Mouse (Mus musculus): ENCODE measurements around the gene Nfix.

The Nfix gene

GRCm38 (mm10) chr8:84782680-84783079 lies 17.5 kb downstream of the Nfix start:
- DNase-seq (ENCODE audit: low read depth, low spot score) = no peak

GRCm38 (mm10) chr8:84781686-84782505 lies 18.2 kb downstream of the Nfix start:
- no peak for DNase-seq (ENCODE audit: low read depth, low spot score)

GRCm38 (mm10) chr8:84780949-84781680 lies 19.0 kb downstream of the Nfix start:
- no peak for DNase-seq (ENCODE audit: low read depth, low spot score)

DNA sequence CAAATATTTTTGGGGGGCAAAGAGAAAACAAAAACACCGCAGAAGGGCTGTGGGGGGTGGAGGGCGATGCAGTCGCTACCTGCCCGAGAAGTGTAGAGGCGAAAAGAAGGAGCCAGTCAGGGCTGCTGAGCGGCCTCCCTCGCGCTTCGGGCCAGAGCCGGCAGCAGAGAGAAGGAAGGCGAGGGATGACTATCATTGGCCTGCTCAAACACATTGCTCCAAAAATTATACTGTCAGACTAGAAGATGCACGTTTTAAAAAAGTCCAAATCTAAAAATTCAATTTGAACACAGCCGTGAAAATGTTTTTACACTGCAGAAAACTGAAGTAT lies 20.0 kb downstream of the Nfix start:
- DNase-seq (ENCODE audit: low read depth, low spot score) = no peak

DNA sequence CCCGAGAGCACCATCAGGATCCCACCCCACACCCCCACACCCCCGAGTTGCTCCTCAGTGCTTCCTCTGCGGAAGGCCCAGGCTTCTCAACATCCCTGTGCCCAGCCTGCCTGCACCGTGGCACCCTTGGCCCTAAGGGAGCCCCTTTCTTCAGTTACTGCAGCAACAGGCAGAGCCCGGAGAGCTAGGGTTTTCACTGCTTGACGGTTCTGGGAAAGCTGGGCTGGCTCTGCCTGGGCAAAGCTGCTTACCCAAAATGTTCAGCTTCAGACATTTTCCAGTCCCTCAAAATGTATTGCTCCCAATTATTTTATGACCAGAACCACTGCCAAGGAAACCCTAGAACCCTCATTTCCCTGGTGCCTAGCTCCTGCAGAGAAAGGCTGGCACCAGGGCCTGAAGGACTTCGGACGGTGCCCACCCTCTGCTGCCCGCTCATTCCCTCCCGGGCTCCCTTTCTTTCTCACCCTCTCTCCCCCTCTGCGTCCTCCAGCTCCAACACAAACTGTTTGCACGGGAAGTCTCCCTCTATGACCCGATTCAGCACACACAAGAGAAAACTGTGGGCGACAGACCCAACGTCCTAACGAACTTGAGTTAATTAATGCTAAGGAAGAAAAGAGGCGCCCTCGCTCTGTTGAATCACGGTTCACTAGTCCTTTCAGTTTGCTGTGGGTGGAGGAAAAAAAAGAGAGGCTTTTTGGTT lies 20.5 kb downstream of the Nfix start:
- no peak for DNase-seq (ENCODE audit: low read depth, low spot score)

DNA sequence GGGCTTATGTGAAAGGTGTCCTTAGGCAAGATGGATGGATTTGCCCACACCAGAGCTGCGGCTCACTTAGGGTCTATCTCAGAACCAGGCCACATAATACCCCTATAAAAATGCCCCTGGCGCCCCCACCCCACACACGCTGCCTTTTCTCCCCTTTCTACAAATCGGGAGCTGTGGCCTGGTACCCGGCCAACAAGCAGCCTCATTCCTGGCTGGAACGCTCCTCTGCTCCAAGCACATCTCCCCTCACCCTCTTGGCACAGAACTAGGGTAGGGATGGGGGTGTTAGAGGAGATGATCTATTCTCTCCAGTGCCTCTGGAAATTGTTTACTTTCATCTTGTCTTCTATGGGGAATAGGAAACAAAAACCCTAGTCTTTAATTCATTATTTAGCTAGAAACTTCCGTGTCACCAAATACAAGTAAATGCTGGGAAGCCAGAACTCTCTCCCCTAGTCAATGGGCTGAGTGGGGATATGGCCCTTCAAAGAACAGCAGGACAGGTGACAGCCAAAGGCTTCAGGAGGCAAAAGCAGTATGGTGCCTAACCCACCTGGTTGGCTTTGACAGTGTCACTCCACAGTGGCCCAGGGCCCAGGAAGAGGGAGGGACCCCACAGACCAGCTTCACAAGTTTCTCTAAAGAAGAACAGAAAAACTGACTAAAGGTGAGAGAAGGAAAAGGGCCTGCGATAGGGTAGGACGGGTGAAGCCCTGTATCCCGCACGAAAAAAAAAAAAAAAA lies 21.3 kb downstream of the Nfix start:
- DNase-seq (ENCODE audit: low read depth, low spot score) = no peak

- DNase-seq (ENCODE audit: low read depth, low spot score) = no peak
These were observed 22.1 kb downstream of the Nfix start for GRCm38 (mm10) chr8:84777899-84778637.

GRCm38 (mm10) chr8:84776569-84776968 lies 23.6 kb downstream of the Nfix start:
- peak; percentile 83 for DNase-seq (ENCODE audit: low read depth, low spot score)

DNA sequence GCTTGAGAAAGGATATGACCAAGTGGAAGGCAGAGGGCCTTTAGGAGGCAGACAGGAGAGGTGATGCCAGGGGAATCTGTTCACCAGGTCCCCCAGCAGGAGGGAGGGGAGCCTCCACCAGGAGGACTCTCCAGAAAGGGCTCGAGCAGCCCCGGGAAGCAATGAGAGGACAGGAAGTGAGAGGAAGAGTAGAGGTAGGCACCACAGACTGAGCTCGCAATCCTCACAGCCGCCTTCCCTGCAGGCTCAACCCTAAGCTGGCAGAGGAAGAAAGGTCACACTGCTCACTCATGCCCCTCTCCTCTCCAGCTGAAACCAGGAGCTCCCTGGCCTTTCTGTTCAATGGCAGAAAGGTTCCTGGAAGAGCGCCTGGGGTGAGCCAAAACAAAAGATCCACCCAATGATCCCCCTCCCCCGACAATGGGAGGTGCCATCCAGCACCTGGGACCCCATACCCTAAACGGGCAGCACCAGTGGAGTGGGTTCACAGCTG lies 24.5 kb downstream of the Nfix start:
- peak; percentile 51 for DNase-seq (ENCODE audit: low read depth, low spot score)

DNA sequence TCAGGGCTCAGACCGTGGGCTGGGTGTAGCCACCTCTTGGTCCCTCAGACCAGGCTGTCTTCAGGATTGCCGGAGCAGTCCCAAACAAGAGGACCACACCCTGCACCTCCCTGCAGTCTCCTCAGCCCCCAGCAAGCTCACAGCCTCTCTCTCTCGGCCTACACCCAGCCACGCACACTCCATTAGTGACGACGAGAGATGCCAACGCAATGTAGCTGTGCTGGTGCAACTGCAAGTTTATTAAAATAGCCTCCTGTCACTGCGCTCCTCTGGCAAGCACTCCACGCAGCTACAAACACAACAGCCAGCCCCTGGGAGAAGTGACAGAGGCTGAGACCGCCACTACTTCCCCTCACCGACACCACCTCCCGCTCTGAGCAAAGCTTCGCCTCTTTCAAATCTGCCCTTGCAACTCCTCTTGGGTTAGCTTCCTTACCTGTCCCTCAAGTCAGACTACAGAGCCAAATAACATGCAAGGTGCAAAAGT lies 25.0 kb downstream of the Nfix start:
- DNase-seq (ENCODE audit: low read depth, low spot score) = peak; percentile 82

GRCm38 (mm10) chr8:84774473-84774911 lies 25.7 kb downstream of the Nfix start:
- DNase-seq (ENCODE audit: low read depth, low spot score) = peak; percentile 66

GRCm38 (mm10) chr8:84773833-84774232 lies 26.3 kb downstream of the Nfix start:
- DNase-seq (ENCODE audit: low read depth, low spot score) = peak; percentile 91

- DNase-seq (ENCODE audit: low read depth, low spot score) = no peak
These were observed 26.8 kb downstream of the Nfix start for GRCm38 (mm10) chr8:84773304-84773703.

DNA sequence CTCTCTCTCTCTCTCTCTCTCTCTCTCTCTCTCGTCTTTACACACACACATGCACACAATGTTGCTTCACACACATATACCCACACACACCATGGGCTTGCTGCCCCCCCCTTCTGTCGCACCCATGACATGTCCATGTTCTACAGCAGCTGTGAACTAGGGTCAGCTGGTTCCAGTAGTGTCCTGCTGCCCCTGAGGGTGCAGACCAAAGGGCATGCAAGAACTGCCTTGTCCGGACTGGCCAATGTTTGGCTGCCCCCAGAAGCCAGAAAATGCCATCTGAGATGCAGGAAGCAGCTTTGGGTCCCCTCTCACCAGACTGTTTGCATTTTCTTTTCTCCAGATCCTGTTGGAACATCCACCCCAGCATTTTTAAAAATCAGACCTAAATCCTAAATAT lies 27.5 kb downstream of the Nfix start:
- DNase-seq (ENCODE audit: low read depth, low spot score) = no peak

DNA sequence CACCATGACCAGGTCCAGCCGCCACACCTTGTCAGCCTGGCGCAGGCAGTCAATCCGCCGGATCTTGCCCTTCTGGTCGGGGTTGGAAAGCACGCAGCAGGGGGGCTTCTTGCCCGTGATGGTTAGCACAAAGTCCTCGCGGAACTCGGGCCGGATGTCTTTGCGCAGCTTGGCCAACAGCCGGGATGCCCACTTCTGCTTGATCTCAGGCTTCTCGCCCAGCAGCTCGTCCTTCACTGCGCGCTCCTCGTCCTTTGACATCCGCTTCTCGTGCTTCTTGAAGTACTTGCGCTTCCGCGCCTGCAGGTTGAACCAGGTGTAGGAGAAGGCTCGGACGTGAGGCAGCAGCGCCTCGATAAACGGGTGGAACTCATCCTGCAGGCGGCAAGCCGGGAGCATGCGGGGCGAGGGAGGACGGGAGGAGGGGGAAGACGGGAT lies 28.2 kb downstream of the Nfix start:
- DNase-seq (ENCODE audit: low read depth, low spot score) = peak; percentile 74

GRCm38 (mm10) chr8:84771000-84771687 lies 29.0 kb downstream of the Nfix start:
- no peak for DNase-seq (ENCODE audit: low read depth, low spot score)

DNA sequence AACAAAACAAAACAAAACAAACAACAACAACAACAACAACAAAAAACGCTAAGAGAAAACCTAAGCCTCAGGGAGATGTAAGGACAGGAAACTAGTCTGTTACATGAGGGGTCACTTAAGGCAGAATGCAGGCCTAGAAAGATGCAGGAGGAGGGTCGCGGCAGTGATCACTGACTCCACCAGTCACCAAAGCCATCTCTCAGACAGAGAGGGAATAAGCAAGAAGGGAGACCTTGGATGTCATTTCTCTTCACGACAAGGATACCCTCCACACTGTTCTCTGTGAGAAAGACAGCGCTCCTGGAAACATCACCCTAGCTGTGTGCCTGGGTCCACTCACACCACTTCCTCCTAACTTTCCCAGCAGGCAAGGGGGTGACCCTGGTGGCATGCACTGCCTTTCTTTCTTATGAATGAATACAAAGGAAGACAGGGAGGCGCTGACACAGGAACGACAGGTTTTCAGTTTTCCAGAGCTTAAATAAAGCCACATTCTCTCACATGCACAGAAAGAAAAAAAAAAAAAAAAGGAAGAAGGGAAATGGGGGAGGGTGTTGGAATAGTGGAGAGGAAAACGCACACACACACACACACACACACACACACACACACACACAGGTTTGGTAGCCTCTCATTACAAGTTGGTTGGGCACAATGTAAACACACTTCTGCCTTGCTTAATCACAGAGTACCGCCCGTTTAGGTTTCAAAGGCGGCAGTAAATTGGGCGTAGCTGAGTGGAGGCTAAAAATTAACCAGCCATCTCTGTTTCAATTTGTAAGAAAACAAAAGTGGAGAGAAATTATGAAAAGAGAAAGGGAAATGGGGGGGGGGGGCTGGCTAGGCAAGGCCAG lies 29.8 kb downstream of the Nfix start:
- DNase-seq (ENCODE audit: low read depth, low spot score) = no peak

DNA sequence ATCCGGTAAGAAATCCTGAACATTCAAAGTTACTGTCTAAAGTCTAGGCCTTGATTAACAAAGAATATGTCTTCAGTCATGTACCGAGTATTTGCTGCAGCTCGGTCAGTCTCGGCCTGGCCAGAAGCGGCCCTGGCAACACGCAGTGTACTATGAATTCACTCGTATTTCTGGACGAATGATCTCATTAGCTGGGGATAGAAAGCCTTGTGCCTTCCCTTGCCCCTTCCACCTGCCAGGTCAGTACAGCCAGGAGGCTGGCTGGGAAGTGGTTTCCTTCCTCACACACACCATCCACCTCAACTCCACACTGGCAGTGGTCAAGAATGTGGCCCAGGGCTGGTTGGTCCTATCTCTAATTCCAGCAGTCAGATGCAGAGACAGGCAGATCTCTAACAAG lies 30.8 kb downstream of the Nfix start:
- no peak for DNase-seq (ENCODE audit: low read depth, low spot score)
